In the genomic region with DNA sequence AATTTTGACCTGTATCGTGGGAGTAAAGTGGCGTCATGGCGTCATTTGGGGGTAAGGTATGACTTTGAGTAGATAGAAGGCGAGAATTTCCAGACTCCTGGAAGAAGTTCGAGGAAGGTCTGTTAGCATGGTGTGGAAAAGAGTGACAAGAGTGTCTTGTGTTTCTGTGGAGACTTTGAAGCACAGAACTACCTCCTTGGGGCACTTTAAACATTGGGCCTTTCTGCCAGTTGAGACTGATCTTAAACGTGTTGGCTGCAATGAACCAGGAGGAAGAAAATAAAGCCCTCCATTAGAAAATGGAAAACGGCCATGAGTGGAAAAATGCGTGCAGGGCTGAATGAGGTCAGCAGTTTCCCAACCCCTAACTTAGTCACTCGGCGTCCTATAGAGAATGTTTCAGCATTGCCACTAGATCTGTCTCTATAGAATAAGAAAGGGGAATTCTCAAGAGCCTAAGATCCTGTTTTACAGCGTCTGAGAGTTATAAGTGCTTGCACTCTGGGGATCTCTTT, we compare ENCODE assay signal across 8 mouse cellular contexts. TPM values are rescaled to one million over a fixed set of nuclear protein-coding genes. Genes with fewer than 3 reads are reported as not detected.
A peak's percentile ranks its signal among the peaks of the same experiment; 100 is the strongest.
DNase-seq lines count a peak whose midpoint lies in the region; ATAC-seq and TF ChIP-seq lines count a peak whose summit lies in the region.

No protein-coding gene starts in this region.

- peaks cover 6% of the 10 kb centered on the region; the same call in 1 of the 2 replicates for H3K4me1 ChIP-seq in lung, embryonic 14.5 days (ENCODE audit: insufficient read depth)
- H3K4me1 ChIP-seq in embryonic fibroblast, embryonic 13.5 days (ENCODE audit: control insufficient read depth, insufficient read depth, low read length) = no peaks in the 10 kb centered on the region; the same call in 1 of the 2 replicates
- H3K4me1 ChIP-seq in limb, embryonic 12.5 days (replicated peaks) = peaks cover 15% of the 10 kb centered on the region
- no peaks in the 10 kb centered on the region for H3K4me1 ChIP-seq in olfactory bulb, adult 2 months (ENCODE audit: control insufficient read depth, insufficient read depth, low read length)

- peak overlapping the region; percentile 84 for H3K4me3 ChIP-seq in lung, embryonic 14.5 days (ENCODE audit: low read depth, low read length)
- H3K4me3 ChIP-seq in embryonic fibroblast, embryonic 13.5 days (ENCODE audit: insufficient read depth, low read length) = peak overlapping the region; percentile 95
- peak overlapping the region; percentile 84 for H3K4me3 ChIP-seq in limb, embryonic 12.5 days (replicated peaks)
- H3K4me3 ChIP-seq in olfactory bulb, adult 2 months (ENCODE audit: insufficient read depth, low read depth, low read length) = peak overlapping the region; percentile 82

- H3K27me3 ChIP-seq in lung, embryonic 14.5 days (ENCODE audit: insufficient read depth, low read length) = no peaks in the 10 kb centered on the region
- H3K27me3 ChIP-seq in limb, embryonic 12.5 days = no peaks in the 10 kb centered on the region

- no peak for TF ChIP-seq POLR2A in embryonic fibroblast, embryonic 13.5 days (IDR thresholded peaks at IDR 0.05; ENCODE audit: low read depth, low read length)
- no peak for TF ChIP-seq POLR2A in olfactory bulb, adult 2 months (IDR thresholded peaks at IDR 0.05; ENCODE audit: insufficient read depth, low read depth, low read length)

- no peak for DNase-seq in lung, embryonic 14.5 days
- DNase-seq in lung, postnatal 10 days = no peak
- DNase-seq in adrenal gland, postnatal 36 days = no peak
- no peak for DNase-seq in gastrocnemius, adult 18-20 months (ENCODE audit: low spot score)
- DNase-seq in kidney, postnatal 14 days = no peak

- WGBS in lung, embryonic 14.5 days = 6% methylated on average over 11 of the region's 11 CpGs
- 15% methylated on average over 11 of the region's 11 CpGs for WGBS in limb, embryonic 12.5 days
- 3% methylated on average over 11 of the region's 11 CpGs for WGBS in olfactory bulb, adult 2 months

- no peak for ATAC-seq in lung, embryonic 14.5 days (ENCODE audit: insufficient read depth)
- ATAC-seq in limb, embryonic 12.5 days (ENCODE audit: insufficient number of reproducible peaks, insufficient read depth, low FRiP score, low TSS enrichment, low read depth) = no peak

- no peak overlapping the region; the same call in 1 of the 2 replicates for H3K27ac ChIP-seq in lung, embryonic 14.5 days (ENCODE audit: low read depth)
- peak overlapping the region; percentile 55 for H3K27ac ChIP-seq in embryonic fibroblast, embryonic 13.5 days (ENCODE audit: insufficient read depth, low read length)
- no peak overlapping the region; the same call in 1 of the 2 replicates for H3K27ac ChIP-seq in limb, embryonic 12.5 days
- no peak overlapping the region for H3K27ac ChIP-seq in olfactory bulb, adult 2 months (ENCODE audit: insufficient read depth, low read depth, low read length)

- no peaks in the 10 kb centered on the region for H3K9me3 ChIP-seq in lung, embryonic 14.5 days (ENCODE audit: low read depth, low read length)
- H3K9me3 ChIP-seq in limb, embryonic 12.5 days = no peaks in the 10 kb centered on the region

- no peak for TF ChIP-seq CTCF in lung, embryonic 14.5 days (IDR thresholded peaks at IDR 0.05; ENCODE audit: low read depth)
- TF ChIP-seq CTCF in embryonic fibroblast, embryonic 13.5 days (IDR thresholded peaks at IDR 0.05; ENCODE audit: borderline replicate concordance, insufficient read depth, low read length) = no peak
- no peak for TF ChIP-seq CTCF in olfactory bulb, adult 2 months (IDR thresholded peaks at IDR 0.05; ENCODE audit: insufficient read depth, low read depth, low read length)

- peak overlapping the region; percentile 93 for H3K9ac ChIP-seq in lung, embryonic 14.5 days
- peak overlapping the region; percentile 77 for H3K9ac ChIP-seq in limb, embryonic 12.5 days (replicated peaks)

- H3K36me3 ChIP-seq in lung, embryonic 14.5 days (ENCODE audit: insufficient read depth) = peaks cover 31% of the 10 kb centered on the region
- H3K36me3 ChIP-seq in limb, embryonic 12.5 days = peaks cover 26% of the 10 kb centered on the region

- peak overlapping the region; percentile 86 for H3K4me2 ChIP-seq in lung, embryonic 14.5 days
- peak overlapping the region; percentile 85 for H3K4me2 ChIP-seq in limb, embryonic 12.5 days

RNA-seq across cellular contexts. Expression of gene M6pr, which starts 1.0 kb away (rescaled TPM):
- 115 and 120 TPM in 2 replicates for polyA plus RNA-seq in lung, embryonic 14.5 days (2014; fragmentation: Nextera tagmentation; extraction: Ambion mirVana)
- polyA plus RNA-seq in embryonic fibroblast, embryonic 13.5 days (2011; ENCODE audit: insufficient read length, low read depth, missing spikeins) = 136 and 149 TPM in 2 replicates
- 74.6 and 76.3 TPM in 2 replicates for polyA plus RNA-seq in limb, embryonic 12.5 days (2016; fragmentation: Nextera tagmentation; extraction: Ambion mirVana)
- not detected in 2 replicates for polyA plus RNA-seq in olfactory bulb, adult 2 months (2012; ENCODE audit: insufficient read depth, insufficient read length, low replicate concordance, missing spikeins)
- total RNA-seq in adrenal gland, postnatal 36 days (2021) = 100 to 1,000 TPM; 151 to 167 TPM
- 10 to 100 TPM; 21.5 to 23.1 TPM for total RNA-seq in gastrocnemius, adult 18-20 months (2021)

RNA-seq across cellular contexts. Expression of gene Klrg1, which starts 26.8 kb away (rescaled TPM):
- polyA plus RNA-seq in lung, embryonic 14.5 days (2014; fragmentation: Nextera tagmentation; extraction: Ambion mirVana) = 0.14 TPM in 1 of 2 replicates, not detected in the other
- not detected in 2 replicates for polyA plus RNA-seq in embryonic fibroblast, embryonic 13.5 days (2011; ENCODE audit: insufficient read length, low read depth, missing spikeins)
- polyA plus RNA-seq in limb, embryonic 12.5 days (2016; fragmentation: Nextera tagmentation; extraction: Ambion mirVana) = not detected in 2 replicates
- polyA plus RNA-seq in olfactory bulb, adult 2 months (2012; ENCODE audit: insufficient read depth, insufficient read length, low replicate concordance, missing spikeins) = not detected in 2 replicates
- under 1 TPM in 1 of 2 experiments, not detected in 1; 0.30 TPM for total RNA-seq in adrenal gland, postnatal 36 days (2021)
- not detected for total RNA-seq in gastrocnemius, adult 18-20 months (2021)

RNA-seq across cellular contexts. Expression of gene Phc1, which starts 30.9 kb away (rescaled TPM):
- 23.8 and 26.8 TPM in 2 replicates for polyA plus RNA-seq in lung, embryonic 14.5 days (2014; fragmentation: Nextera tagmentation; extraction: Ambion mirVana)
- polyA plus RNA-seq in embryonic fibroblast, embryonic 13.5 days (2011; ENCODE audit: insufficient read length, low read depth, missing spikeins) = 20.3 and 32.0 TPM in 2 replicates
- polyA plus RNA-seq in limb, embryonic 12.5 days (2016; fragmentation: Nextera tagmentation; extraction: Ambion mirVana) = 27.1 and 30.6 TPM in 2 replicates
- polyA plus RNA-seq in olfactory bulb, adult 2 months (2012; ENCODE audit: insufficient read depth, insufficient read length, low replicate concordance, missing spikeins) = not detected in 2 replicates
- total RNA-seq in adrenal gland, postnatal 36 days (2021) = 10 to 100 TPM; 29.7 to 32.9 TPM
- 10 to 100 TPM; 27.3 to 34.0 TPM for total RNA-seq in gastrocnemius, adult 18-20 months (2021)
